Mouse (Mus musculus): ENCODE measurements around the gene Gli3.

The Gli3 gene

DNA sequence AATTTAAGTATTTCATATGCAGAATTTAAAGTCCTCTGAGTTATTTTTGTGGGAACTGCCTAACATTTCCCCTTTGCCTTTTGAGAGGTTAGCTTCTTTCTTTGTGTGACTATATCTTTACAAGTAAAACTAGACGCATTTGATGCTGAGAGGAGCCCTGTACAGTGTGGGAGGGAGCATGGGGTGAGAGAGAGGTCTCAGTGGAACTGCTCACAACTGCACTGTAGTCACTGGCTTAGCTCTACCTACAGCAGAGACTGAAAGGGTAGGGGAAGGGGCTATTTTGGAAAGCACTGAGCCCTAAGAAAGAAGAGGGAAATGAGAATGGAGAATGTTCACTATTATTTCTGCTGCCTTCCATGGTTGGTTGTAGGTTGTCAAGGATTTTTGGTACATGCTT, 25.0 kb downstream of the Gli3 start:
- no peak for DNase-seq (ENCODE audit: low spot score in 2 of 2)

DNA sequence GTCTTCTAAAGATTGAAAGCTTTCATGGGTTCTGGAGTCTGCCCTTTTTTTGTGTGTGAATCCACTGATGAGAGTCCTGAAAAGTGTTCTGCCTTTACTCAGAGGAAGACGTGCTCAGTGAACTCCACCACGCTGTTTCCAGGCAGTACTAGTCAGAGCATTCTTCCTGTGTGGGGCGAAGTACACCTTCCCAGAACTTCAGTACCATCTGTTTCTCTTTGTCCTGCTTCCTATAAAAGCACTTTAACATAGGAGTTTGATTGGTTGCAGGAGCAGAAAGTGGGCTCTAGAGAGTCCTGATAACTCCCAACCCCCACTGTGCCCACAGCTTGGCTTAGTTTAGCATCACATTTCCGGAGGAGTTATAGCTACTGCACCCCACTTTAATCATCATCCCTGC, 32.8 kb downstream of the Gli3 start:
- no peak for DNase-seq (ENCODE audit: low spot score in 2 of 2)

DNA sequence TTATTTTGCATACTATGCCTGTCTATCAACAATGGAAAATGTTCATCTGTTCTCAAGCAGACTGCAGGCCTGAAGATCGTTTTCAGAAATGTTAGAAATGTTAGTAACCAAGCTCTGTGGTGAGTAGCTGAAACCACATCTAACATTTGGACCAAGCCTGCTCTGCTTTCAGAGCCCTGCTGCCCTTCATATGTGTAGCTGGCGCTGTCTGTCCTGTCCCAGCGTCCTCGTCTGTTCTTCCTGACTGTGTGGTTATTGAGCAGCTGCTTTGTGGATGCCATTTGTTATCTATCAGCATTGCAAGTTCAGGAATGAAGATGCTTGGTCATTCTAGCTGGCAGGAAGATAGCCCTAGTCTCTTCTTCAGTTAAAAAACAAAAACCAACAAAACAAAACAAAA, 35.3 kb downstream of the Gli3 start:
- no peak for DNase-seq (ENCODE audit: low spot score in 2 of 2)

DNA sequence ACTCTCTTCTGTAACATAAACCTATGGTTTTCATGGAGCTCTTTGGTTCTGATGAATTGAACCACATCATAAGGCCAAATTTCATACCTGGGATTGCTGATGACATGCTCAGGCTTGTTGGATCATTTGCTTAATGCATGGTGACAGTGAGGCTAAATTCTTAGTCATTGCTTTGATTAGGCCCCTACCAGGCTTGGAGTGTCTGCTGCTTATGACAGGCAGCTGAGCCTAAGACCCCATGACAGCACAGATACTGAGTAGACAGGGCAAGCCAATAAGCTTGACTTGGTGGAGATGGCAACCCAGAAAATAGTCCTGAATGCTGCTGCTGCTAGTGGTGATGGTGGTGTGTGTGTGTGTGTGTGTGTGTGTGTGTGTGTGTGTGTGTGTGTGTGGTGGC, 47.9 kb downstream of the Gli3 start:
- no peak for DNase-seq (ENCODE audit: low spot score in 2 of 2)

DNA sequence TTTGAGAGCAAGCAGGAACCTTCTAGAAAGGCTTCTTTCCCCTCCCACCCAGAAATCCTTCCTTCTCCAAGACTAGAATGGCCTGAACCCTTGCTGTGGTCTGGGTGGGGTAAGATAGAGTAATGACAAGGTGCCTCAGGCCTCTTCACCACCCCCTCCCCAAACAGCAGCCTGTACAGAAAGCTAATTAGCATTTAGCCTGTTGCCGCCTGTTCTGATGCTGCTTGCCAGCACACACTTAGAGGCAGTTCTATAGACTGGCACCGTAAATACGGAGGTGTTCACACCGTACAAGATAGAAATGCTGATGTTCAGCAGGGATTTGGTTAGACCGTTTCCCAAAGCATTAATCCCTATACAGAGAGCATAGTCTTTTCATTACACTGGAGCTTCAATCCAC, 50.1 kb downstream of the Gli3 start:
- no peak for DNase-seq (ENCODE audit: low spot score in 2 of 2)

DNA sequence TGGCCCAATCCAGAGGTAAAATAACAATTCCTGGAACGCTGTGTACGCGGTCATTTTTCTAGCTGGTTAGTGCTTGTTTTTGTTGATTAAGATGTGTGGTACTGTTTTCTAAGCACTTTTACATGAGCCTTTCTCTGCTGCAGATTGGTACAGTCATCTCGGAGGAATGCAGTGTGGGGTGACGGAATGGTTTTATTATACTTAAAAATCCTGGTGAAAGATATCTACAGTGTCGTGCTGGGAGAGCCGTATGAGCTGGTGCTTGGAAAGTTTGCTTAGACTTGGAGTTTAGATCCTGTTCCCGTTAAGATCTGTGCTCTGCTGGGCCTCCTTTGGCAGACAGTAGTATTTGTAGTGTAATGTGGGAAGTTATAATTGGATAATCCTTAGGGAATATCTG, 51.0 kb downstream of the Gli3 start:
- no peak for DNase-seq (ENCODE audit: low spot score in 2 of 2)

DNA sequence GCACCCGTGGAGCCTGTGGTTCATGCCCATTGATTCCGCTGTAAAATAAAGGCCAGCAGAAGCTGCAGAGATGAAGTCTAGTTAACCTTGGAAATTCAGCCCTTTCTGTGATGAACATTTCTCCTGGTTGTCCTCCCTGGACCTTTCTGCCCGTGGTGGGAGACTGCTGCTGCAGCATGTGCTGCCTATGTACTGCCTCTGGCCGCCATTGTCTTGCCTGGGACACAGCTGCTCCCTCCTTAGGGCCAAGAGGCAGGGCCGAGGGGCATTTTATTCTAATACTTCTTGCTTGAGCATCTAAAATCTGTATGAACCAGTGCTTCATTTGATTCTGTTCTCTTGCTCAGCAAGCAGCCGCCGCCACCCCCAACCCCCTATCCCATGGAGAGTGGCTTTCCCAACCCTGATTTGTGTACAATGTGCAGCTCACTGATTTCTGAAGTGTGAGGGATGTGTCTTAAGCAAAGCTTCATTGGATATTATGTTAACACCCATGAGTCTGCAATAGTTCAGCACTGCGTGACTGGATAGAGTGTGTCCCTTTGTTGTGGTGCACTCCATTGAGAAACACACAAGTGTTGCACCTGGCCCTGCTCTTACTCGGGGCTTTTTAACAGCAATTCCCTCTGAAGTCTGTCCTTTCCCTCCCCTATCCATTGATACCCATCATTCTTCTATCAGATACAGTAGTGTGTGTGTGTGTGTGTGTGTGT, 54.2 kb downstream of the Gli3 start:
- no peak for DNase-seq (ENCODE audit: low spot score in 2 of 2)

DNA sequence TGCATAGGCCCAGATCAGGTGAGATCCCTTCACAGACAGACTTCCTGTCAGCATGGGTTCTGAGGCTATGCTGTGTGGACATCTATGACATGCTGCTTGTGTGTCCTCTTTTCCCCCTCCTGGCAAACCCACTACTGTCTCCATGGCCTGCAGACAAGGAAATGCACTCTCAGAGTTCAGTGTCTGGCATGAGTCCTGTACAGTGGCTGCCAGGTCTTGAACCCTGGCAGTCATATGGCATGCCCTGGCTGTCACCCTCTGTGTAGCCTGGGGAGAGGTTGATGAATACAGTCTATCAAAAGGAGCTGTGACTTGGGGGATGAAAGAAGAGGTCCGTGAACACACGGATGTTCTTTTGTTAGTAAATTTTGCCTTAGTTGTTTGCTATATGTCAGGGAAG, 57.3 kb downstream of the Gli3 start:
- no peak for DNase-seq (ENCODE audit: low spot score in 2 of 2)

DNA sequence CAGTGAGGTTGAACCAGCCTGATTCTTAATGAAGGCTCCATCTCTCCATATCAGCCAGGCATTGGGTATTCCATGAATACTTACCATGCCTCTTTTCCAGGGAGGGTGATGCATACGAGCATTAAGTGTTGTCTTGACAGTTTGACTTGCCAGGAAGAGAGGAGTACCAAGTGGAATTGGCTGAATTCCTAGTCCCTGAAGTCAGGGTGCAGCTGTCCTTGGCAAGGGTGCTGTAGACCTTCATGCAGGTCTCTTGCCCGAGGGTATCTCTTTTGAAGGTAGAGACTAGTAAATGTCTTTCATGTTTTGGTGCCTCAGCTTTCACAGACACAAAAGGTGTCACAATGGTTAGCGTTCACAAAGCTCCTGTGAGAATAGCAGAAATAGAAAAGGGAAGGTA, 59.1 kb downstream of the Gli3 start:
- no peak for DNase-seq (ENCODE audit: low spot score in 2 of 2)

DNA sequence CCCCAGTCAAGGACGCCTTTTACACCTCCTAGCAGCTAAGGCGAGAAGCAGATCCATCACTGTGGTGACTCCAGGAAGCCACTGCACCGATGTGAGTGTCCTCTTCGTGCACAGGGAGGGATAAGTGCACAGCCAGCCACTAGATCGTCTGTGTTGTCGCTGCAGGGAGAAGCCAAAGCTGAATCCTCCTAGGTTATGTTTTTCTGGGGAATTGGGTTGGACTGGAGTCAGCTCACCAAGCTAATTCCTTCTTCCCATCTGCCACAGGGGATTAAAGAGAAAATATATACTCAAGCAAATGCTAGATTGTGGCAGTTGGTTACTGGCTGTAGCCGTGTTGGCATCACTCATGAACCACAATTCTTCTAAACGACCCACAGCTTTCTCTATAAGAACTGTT, 61.2 kb downstream of the Gli3 start:
- no peak for DNase-seq (ENCODE audit: low spot score in 2 of 2)

DNA sequence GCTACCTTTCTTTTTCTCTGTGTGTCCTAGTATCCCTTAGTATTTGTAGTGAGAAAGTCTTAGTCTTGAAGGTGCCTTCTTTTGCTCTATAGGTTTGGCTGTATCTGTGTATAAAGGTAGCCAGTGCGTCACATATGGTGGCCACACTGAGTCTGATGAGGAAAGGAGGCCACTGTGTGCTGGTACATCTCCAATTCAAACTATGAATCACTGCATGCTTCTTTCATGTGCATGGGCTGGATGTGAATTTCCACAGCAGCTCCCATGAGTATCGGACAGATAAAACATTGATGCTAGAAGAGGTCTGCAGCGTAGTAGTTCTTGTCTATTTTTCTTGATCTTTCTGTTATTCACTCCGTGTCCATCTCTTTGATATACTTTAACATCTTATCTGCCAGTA, 63.7 kb downstream of the Gli3 start:
- DNase-seq (ENCODE audit: low spot score in 2 of 2) = no peak

DNA sequence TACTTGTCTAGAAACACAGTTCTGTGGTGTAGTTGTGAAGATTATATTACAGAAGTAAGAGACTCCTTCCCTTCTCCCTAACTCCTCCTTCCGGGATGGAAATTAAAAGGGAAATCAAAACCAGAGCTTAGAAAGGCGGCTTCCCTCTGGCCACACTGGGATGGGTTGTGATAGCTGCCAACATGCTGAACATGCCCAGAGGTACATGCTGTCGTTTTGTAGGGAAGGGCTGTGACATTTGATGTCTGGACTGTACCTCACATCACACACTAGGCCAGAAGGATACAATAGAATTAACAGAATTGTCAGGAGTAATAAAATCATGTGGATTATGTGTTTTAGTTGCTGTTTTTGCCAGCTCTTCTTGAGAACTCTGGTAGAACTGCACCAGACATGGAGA, 68.5 kb downstream of the Gli3 start:
- no peak for DNase-seq (ENCODE audit: low spot score in 2 of 2)

DNA sequence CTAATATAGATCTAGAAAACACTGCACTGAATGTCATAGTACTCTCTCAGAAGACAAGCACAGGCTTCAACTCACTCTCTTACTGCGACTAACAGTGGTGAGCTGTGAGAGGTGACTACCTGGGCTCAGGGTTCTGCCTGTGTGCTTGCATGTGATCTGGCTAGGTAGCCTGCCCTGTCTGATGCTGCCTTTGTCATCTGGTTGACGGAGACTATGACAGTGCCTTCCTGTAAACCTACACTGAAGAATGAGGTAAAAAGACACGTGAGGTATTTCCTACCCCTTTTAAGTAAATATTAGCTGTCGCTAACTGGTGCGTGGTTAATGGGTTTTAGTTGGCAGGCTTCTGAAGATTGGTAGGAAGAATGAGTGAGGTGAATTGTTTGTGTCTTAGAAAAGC, 74.2 kb downstream of the Gli3 start:
- no peak for DNase-seq (ENCODE audit: low spot score in 2 of 2)

DNA sequence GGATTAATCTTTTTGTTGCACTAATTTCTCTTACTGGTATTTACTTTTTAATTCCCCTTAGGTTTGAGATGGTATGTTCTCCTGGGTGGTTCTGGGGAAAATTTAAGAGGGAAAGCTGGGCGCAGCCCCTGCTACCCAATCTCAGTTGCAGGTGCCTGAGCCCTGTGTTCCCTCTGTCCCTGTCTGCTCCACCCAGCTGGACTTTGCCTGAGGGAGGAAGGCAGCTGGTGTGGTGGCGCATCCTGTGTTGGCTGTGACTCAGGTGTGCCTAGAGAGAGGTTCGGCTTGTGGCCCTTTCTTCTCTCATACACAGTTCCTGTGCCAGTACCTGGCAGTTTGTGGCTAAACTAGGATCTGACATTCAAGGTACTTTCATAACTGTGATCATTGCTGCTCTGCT, 74.6 kb downstream of the Gli3 start:
- DNase-seq (ENCODE audit: low spot score in 2 of 2) = no peak

DNA sequence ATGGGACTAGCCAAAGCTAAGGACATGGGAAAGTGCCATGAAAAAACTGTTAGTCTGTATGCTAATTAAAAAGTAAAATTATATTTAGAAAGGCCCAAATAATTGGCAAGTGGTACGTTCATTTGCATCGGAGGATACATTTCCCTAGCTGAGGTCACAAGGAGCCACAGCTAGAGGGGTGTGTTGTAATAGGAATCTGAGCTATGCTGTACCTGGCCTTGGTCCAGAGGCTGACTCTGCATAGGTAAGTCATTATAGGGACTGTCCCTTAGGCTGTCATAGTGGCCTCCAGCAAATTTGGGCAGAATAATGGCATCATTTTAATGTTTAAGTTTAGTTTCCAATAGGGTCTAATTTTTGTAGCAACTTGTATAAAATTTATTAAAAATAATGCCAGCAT, 75.4 kb downstream of the Gli3 start:
- no peak for DNase-seq (ENCODE audit: low spot score in 2 of 2)

DNA sequence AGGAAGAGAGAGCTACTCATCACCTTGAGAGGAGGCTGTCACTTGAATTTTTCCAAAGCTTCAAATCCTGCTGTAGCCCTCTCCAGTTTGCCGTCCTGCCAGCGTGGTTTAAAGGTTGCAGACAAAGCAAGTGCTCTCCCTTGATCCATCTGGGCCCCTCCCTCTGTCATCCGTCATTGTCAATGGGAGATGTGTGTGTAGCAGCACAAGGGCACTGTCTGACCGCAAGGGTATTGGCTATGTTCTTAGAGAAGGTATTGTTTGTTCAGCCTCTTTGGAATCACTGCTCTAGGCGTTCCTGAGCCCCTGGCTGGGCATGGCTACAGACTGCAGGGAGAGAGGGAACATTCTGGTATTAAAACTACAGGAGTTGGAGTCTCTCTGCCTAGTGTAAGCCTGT, 79.0 kb downstream of the Gli3 start:
- no peak for DNase-seq (ENCODE audit: low spot score in 2 of 2)

DNA sequence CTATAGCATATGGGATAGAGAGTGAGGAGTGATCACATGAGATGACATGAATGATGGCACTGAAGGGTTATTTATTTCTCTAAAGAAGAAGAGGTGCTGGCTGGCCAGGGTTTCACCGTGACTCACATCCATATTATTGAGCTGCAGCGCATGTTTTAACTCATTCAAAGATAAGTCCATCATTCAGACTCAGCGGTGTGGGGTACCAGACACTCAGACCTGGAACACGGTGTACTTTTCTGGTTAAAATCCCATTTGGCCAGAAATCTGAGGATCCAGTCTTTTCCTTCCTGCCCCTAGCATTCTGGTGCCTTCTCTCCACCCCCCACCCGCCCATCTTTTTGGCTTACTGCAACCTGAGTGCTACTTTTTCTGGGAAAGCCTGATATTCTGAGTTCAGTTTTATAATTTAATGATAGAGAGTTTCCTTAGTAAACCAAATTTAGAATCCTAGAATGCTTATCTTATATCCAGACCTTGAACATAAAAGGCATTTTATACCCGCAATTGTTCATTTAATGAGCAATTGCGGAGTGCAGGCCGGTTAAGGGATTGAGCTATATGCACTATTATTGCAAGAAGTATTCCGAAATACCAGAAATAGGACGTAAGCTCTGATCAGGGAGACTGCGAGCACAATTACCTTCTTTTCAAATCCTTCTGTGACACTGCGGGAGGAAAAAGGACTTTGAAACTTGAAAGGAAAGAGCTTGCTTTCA, 80.3 kb downstream of the Gli3 start:
- DNase-seq (ENCODE audit: low spot score in 2 of 2) = no peak

DNA sequence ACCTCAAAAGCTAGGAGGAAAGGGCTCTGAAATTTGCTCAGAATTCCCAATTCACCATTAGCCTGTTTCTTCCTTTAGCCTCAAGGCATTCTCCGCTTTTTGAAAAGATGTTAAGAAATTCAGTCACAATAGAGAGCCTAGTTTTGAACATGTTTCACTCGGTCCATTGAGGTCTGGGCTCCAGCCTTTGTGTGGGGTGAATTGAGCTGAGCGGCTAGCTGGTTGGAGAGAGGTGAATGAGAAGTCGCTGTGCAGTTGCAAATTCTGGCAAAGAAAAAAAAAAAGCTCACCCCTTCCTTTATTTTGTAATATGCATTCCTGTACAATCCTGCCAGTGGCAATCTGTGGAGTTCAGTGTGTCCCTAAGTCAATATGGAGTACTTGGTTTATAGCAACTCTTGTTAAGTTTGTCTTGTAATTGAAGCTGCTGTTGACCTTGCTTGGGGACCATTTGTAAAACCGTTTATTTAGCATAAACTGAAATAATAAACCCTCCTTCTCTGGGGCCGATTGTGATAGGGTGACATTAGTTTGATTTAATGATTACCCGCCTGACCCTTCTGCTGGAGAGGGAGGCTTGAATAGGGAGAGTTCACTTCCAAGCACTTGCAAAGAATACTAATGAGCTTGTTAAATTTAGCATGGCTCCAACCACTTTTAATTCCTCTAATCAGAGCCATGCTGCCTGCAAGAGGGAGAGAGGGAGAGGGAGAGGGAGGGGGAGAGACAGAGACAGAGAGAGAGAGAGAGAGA, 81.0 kb downstream of the Gli3 start:
- no peak for DNase-seq (ENCODE audit: low spot score in 2 of 2)

DNA sequence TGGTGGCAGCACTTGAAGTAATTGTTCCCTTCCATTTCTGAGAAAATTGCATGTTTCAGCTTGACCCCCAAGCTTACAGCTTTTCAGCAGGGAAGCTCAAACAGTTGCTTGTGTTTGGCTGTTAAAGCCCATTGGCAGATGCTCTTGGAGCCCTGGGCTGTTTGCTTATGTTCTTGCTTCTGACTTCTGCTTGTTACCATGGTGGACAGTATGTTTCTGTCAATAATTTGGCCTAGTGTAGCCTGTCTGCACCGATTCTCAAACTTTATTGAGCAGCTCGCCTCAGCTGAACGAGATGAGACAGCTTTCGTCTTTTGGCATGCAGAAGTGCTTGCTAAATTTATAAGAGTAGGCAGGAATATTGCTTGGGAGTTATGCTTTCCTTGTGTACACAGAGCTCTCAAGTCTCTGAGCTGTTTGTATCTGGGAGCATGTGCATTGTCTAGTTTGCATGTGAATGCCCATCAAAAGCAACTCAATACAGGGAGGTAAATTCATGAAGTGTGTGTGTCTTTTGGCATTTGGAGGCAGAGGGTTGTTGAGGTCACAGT, 82.4 kb downstream of the Gli3 start:
- DNase-seq (ENCODE audit: low spot score in 2 of 2) = no peak

DNA sequence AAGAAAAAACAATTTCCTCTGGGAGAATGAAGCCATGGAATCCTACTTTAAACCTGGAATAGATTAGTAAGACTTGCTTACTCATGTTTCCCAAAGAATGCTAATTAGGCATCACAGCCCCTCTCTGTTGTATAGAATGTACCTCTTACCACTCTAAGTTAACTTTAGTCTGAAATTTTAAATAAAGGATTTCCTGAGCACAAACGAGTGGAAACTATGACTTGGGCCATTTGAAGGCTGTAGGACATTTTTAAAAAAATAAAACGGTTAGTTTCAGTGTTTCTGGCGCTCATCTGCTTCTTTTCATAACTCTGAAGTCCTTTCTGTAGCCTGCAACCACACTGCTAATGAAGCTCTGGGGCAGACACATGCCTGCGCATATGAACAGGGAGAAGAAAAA, 83.2 kb downstream of the Gli3 start:
- DNase-seq (ENCODE audit: low spot score in 2 of 2) = no peak

DNA sequence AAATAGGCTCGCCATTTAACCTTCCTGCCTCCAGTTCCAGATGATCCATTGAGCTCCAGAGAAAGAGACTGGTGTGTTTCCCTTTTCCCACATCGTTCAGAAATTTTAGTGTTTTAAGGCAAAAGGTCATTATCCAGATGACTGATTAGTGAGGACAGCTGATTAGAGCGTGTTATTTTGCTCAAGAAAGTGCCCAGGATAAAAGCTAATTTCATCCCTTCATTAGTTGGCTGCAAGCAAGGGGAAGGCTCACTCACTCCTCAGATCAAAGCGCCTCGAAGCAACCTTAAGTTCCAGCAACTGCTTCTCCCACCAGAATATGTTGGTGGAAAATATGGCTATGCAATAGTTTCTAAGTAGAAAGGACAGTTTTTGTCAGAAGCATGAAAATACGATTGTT, 86.4 kb downstream of the Gli3 start:
- no peak for DNase-seq (ENCODE audit: low spot score in 2 of 2)

DNA sequence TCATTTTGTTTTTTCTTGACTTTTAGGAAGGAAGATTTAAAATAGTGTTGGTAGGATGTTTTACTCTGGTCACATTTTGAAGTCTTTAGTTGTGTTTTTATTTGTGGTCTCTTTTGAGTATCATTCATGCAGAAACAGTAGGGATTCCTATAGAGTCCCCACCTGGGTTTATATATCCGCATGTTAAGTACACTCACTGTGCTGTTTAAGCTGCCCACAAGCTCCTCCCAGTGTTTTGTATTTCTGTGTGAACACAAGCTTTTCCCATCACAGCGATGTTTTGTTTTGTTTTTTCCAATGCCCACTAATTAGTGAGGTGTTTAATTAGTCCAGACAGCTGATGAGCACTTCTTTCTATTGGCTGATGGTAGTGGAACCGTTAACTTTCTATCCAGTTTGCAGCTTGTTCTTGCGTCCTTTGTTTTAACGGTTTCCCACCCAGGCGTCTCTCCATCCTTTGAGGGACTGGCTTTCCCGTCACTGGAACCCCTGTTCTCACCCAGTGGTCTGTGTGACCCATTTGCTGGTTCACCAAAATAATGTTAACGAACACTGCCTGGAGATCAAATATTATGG, 87.1 kb downstream of the Gli3 start:
- no peak for DNase-seq (ENCODE audit: low spot score in 2 of 2)
